Mouse (Mus musculus) erythroblast, embryonic 14.5 days (primary cell): ENCODE results near the gene Lpp. TPM values are rescaled to one million over a fixed set of nuclear protein-coding genes. Genes with fewer than 3 reads are reported as not detected.

ENCODE experiments used
- H3K27me3 ChIP-seq: 2 replicates; pipeline ENCODE4 v1.6.1; 2012; ENCODE audit warnings: inconsistent platforms; ENCODE audit not compliant: control insufficient read depth
- H3K36me3 ChIP-seq: 2 replicates; pipeline ENCODE4 v1.6.1; 2012; ENCODE audit warnings: mild to moderate bottlenecking, inconsistent platforms; ENCODE audit not compliant: control insufficient read depth
- H3K4me1 ChIP-seq: 2 replicates; pipeline ENCODE4 v1.6.1; 2012; ENCODE audit warnings: inconsistent platforms; ENCODE audit not compliant: control insufficient read depth
- H3K4me3 ChIP-seq: replicated peaks from 2 replicates; pipeline ENCODE3; 2012; ENCODE audit warnings: moderate library complexity, mild to moderate bottlenecking, inconsistent platforms
- H3K9me3 ChIP-seq: 2 replicates; pipeline ENCODE4 v1.6.1; 2012; ENCODE audit warnings: low read length, inconsistent platforms, mixed read lengths; ENCODE audit not compliant: control insufficient read depth
- GATA1 ChIP-seq: IDR thresholded peaks from 2 replicates; pipeline ENCODE4 v1.6.1; 2012; ENCODE audit warnings: low read length, inconsistent platforms, mixed read lengths
- TAL1 ChIP-seq: IDR thresholded peaks from 3 replicates; pipeline ENCODE4 v1.6.1; 2012; ENCODE audit warnings: low read length, inconsistent platforms, mixed read lengths
- polyA plus RNA-seq: library from polyadenylated mRNA; stranded (reverse); fragments of >175 nt; gene quantifications from 2 replicates; pipeline ENCODE4 v1.2.3, GENCODE M21; 2012

Gene Lpp
- polyA plus RNA-seq = 0.02 TPM in 1 of 2 replicates, not detected in the other

GRCm38 (mm10) chr16:24392651-24393555, at the start of gene Lpp:
Gene Lpp (plus strand): TSS chr16:24393507.
- Histone ChIP-seq H3K27me3 (peaks cover 42% of the 10 kb centered on the region), H3K4me3 (peak within 1 kb of the TSS; percentile 56), H3K4me1 (no peaks in the 10 kb centered on the region; the same call in 1 of the 2 replicates), H3K36me3 (no peaks in the 10 kb centered on the region), H3K9me3 (no peaks in the 10 kb centered on the region)
- TF ChIP-seq TAL1 (no peak), GATA1 (no peak)

GRCm38 (mm10) chr16:24347582-24348411, 45.5 kb upstream of the Lpp start:
- Histone ChIP-seq H3K4me1 (no peaks in the 10 kb centered on the region), H3K9me3 (no peaks in the 10 kb centered on the region), H3K4me3 (no peak overlapping the region), H3K36me3 (no peaks in the 10 kb centered on the region), H3K27me3 (no peaks in the 10 kb centered on the region)
- TF ChIP-seq TAL1 (no peak), GATA1 (no peak)

GRCm38 (mm10) chr16:24350306-24350705, 43.0 kb upstream of the Lpp start:
- Histone ChIP-seq H3K4me1 (no peaks in the 10 kb centered on the region), H3K36me3 (no peaks in the 10 kb centered on the region), H3K27me3 (no peaks in the 10 kb centered on the region), H3K9me3 (no peaks in the 10 kb centered on the region), H3K4me3 (no peak overlapping the region)
- TF ChIP-seq GATA1 = no peak
- TF ChIP-seq TAL1 = no peak

- no peaks in the 10 kb centered on the region for H3K27me3 ChIP-seq
- H3K9me3 ChIP-seq = no peaks in the 10 kb centered on the region
- TF ChIP-seq TAL1 = no peak
- no peak for TF ChIP-seq GATA1
- no peak overlapping the region for H3K4me3 ChIP-seq
- no peaks in the 10 kb centered on the region for H3K36me3 ChIP-seq
- no peaks in the 10 kb centered on the region for H3K4me1 ChIP-seq
Measured at GRCm38 (mm10) chr16:24350751-24351150, 42.6 kb upstream of the Lpp start.

- no peaks in the 10 kb centered on the region for H3K4me1 ChIP-seq
- H3K9me3 ChIP-seq = no peaks in the 10 kb centered on the region
- no peaks in the 10 kb centered on the region for H3K36me3 ChIP-seq
- H3K27me3 ChIP-seq = no peaks in the 10 kb centered on the region
- TF ChIP-seq TAL1 = no peak
- no peak for TF ChIP-seq GATA1
- no peak overlapping the region for H3K4me3 ChIP-seq
Measured at GRCm38 (mm10) chr16:24351811-24352210, 41.5 kb upstream of the Lpp start.

GRCm38 (mm10) chr16:24353816-24354215, 39.5 kb upstream of the Lpp start:
- Histone ChIP-seq H3K4me3 (no peak overlapping the region), H3K4me1 (no peaks in the 10 kb centered on the region), H3K27me3 (no peaks in the 10 kb centered on the region), H3K9me3 (no peaks in the 10 kb centered on the region), H3K36me3 (no peaks in the 10 kb centered on the region)
- no peak for TF ChIP-seq GATA1
- TF ChIP-seq TAL1 = no peak

GRCm38 (mm10) chr16:24361667-24362066, 31.6 kb upstream of the Lpp start:
- Histone ChIP-seq H3K4me1 (no peaks in the 10 kb centered on the region), H3K4me3 (no peak overlapping the region), H3K27me3 (no peaks in the 10 kb centered on the region), H3K9me3 (no peaks in the 10 kb centered on the region), H3K36me3 (no peaks in the 10 kb centered on the region)
- TF ChIP-seq GATA1 (no peak), TAL1 (no peak)

- H3K27me3 ChIP-seq = no peaks in the 10 kb centered on the region
- no peaks in the 10 kb centered on the region for H3K4me1 ChIP-seq
- TF ChIP-seq GATA1 = no peak
- TF ChIP-seq TAL1 = no peak
- H3K36me3 ChIP-seq = no peaks in the 10 kb centered on the region
- H3K4me3 ChIP-seq = no peak overlapping the region
- H3K9me3 ChIP-seq = no peaks in the 10 kb centered on the region
Measured at GRCm38 (mm10) chr16:24364030-24364687, 29.1 kb upstream of the Lpp start.
